Mouse (Mus musculus) mouse embryonic stem cell (cell line): ENCODE results near the gene Wdr24.
"Not testable (repeated sequence)": the region's sequence is repeated elsewhere in the genome, so short reads cannot be mapped to it uniquely, and the experiment has no call there.

Source experiments
- in situ Hi-C, 2 experiments: fragments of 300-500 bp; cut with MboI; formaldehyde crosslinking; loops; 1 replicate in 1 of 2; 3 replicates in 1 of 2; pipeline ENCODE4 v1.14.3; 2019 to 2020; ENCODE audit warnings: low sequenced_read_pairs in 2 of 2, low pct_unique_long_range_greater_than_20kb in 1 of 2, mixed read lengths in 1 of 2; ENCODE audit not compliant: unreplicated experiment in 1 of 2

The Wdr24 gene

DNA sequence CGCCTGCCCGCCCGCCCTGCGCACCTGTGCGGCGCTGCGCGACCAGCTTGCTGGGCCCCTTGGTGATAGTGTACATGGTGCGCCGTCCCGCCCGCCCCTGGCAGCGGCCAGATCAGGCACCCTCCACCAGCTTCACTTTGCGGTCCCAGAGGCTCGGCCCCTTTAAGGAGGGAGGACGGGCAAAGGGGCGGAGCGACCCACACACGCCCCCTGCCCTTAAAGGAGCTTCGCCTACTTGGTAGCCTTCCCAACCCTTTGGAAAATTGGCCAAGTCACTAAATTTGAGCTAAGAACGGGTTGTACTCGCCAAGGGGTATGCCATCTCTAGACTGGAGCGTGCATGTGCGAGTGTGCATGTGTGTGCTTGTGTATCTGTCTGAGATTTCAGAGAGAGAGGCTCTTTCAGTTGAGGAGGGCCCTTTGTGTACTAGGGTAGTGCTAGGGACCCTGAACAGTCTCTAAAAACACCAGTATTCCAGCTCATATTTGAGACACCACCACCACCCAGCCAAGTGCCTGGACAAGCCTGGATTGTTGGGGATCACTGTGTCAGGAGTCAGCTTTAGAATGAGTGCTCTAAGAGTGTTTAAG lies 45.3 kb downstream of the Wdr24 start, which contains the start of gene Mcrip2:
TSS of gene Mcrip2 (minus strand) at position 164 of the 591 bp plus-strand sequence.
- in situ Hi-C loops, result no loop called here

DNA sequence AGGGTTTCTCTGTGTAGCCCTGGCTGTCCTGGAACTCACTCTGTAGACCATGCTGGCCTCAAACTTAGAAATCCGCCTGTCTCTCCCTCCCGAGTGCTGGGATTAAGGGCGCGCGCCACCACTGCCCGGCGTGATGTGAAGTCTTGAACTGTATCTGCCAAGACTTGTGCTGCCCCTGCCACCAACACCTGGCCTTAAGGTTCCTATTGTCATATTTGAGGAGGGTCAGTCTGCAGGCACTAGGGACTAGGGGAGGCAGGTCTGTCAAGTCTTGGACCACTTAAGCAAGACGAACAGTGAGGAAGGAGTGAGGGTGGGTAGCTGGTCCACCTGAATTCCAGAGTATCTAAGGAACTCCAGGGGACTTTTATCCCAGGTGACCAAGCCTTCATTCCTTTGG lies 46.1 kb downstream of the Wdr24 start:
- in situ Hi-C loops, result no loop called here

DNA sequence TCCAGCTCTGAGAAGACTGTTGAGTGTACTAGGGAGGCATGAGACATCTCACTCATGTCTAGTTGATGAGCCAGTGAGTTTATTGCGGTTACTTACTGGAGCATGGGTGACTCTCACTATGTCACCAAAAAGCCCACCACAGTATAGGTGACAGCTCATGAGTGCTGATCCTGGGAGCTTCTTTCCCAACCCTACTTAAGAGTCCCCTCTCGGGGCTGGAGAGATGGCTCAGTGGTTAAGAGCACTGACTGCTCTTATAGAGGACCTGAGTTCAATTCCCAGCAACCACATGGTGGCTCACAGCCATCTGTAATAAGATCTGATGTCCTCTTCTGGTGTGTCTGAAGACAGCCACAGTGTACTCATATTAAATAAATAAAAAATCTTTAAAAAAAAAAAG lies 46.5 kb downstream of the Wdr24 start:
- in situ Hi-C loops, result no loop called here

DNA sequence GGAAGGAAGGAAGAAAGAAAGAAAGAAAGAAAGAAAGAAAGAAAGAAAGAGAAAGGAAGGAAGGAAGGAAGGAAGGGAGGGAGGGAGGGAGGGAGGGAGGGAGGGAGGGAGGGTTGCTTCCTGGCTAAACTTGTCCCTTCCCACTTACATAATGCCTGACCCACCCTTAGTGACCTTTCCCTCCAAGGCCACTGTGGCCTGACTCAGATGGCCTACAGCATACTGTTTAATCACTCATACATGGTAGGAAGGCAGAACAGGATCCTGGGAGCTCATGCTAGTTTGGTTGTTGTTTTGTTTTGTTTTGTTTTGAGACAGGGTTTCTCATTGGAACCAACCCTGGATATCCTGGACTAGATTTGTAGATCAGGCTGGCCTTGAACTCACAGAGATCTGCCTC lies 48.1 kb downstream of the Wdr24 start:
- in situ Hi-C loops, result not testable (repeated sequence)

DNA sequence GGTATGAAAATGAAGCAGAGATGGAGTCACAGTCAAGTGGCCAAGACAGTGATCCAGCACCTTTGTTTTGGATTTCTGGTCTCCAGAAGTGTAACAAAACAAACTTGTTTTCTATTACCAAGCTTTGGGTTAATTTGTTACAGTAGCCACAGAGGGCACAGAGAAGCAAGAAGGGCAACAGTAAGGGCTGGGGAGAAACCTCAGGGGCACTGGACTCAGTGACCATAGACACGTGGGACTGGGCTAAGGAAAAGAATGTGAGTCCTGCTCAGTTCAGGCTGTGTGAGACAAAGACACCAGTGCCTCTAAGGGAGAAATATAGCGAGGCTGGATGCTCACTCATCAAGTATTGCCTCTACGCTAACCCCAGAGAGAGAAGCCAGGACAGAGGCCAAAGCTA lies 49.2 kb downstream of the Wdr24 start:
- in situ Hi-C loops, result no loop called here

DNA sequence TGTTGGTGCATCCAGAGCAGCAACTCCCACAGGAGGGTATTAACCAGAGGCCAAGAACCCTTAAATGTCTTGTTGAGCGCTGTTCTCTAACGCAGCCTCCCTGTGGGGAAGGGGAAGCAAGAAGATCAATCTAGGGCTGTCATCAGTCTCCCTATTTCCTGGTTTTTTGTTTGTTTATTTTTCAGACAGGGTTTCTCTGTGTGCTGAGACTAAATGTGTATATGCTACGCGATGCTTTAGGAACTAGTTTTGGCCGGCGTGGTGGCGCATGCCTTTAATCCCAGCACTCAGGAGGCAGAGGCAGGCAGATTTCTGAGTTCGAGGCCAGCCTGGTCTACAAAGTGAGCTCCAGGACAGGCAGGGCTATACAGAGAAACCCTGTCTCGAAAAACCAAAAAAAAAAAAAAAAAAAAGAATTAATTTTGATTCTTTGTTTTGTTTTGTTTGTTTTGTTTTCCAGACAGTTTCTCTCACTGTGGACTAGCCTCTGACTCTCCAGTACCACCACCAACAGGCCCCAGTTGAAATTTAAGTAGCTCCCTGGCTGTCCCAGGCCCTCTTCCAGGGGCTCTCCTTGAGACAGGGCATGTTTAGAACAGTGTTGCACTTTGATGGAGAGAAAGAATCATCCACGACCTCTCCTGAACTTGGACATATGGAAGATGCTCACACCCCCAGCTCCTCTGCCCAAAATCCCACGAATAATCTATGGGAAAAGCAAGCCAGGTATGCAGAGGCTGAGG lies 50.1 kb downstream of the Wdr24 start:
- in situ Hi-C loops, result no loop called here

DNA sequence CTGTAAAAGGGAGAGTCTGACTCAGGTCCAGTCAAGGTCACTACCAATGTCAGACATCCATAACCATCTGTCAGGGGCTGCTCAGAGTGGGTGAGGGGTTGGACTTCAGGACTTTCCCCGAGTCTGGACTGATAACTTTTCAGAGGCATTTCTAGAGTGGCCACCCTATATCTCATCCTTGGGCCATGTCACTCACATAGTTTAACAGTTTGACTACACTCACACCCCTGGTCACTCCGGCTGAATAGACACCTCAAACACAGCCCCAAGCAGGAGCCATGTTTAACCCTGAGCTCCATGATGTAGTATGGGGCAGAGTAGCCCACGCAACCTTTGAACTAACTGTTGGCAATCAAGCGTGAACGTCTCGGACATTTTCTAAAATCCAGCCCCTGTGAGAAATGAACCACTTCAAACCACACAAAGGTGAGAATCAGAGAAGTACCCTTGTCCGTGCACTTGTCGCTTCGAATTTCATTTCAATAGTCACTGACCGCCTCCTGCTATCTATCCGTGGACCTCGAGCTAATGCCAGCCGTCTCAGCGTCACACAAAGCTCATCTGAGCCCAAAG lies 50.8 kb downstream of the Wdr24 start:
- in situ Hi-C loops, result no loop called here

DNA sequence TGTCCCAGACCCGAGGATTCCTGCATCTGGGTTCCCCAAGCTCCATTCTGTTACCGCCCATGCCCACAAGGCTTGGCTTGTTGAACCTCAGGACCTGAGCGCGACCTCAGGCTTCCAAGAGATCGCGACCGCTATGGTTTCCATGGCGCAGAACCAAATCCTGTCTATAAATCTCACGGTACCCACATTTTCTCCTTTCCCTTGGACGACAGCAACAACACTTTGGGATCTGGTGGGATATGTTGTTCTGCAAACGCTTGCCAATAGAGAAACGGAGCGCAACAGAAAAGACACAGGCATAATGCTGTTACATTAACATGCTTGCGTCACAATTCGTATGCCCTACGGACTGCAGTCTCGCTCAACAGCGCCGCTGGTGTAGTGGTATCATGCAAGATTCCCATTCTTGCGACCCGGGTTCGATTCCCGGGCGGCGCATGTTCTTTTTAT lies 51.3 kb downstream of the Wdr24 start, which contains the start of gene Mettl26:
TSS of gene Mettl26 (plus strand) at position 354 of the 450 bp plus-strand sequence.
- in situ Hi-C loops, result no loop called here

DNA sequence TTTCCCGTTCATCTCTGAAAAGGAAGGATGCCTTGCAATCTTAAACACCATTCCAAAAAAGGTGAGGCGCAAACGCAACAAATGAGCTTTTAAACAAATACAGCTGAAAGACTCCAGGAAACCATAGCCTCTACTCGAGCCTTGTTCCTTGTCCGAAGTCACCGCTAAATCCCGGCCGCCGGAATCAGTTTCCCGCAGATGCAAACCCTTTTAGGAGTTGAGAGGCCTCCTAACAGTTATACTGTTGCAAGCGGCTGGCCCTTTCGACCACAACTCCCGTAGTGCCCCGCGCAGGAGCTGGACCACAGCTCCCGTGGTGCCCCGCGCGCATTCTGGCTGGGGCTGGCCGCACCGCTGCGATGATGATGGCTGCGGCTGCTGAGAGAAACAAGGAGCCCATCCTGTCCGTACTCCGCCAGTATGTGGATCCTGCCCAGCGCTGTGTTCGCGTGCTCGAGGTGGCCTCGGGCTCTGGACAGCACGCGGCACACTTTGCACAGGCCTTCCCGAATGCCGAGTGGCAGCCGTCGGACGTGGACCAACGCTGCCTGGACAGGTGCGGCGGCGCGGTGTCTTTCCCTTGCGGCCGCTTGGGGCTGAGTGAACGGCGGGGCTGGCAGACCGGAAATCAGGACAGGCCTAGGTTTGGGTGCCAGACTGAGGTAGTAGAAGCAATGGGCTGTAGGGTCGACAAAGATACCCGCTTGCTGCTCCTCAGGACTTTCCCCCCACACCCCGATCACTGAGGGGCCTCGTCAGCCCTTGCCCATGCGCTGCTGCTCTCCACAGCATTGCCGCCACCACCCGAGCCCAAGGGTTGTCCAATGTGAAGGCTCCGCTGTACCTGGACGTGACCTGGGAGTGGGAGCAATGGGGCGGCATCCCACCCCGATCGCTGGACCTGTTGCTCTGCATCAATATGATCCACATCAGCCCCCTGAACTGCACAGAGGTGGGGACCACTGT lies 52.0 kb downstream of the Wdr24 start:
- in situ Hi-C loops, result no loop called here

DNA sequence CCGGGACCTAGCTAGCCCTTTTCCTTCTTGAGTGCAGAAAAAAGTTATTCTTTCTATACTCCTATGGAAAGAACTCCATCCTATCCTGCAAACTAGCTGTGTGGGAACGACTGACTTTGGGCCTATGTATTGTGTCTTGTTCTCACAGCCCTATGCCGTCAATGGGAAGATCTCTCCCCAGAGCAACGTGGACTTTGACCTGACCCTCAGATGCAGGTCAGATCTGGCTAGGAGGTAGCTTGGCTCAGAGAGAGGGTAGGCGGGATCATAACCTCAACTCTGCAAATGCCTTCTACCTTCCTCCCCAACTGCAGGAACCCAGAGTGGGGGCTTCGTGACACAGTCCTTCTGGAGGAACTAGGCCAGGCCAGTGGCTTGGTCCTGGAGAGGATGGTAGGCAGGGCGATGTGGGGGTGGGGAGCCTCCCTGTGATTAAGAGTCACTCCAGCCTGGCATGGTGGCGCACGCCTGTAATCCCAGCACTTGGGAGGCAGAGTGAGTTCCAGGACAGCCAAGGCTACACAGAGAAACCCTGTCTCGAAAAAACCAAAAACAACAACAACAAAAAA lies 53.0 kb downstream of the Wdr24 start:
- in situ Hi-C loops, result no loop called here

DNA sequence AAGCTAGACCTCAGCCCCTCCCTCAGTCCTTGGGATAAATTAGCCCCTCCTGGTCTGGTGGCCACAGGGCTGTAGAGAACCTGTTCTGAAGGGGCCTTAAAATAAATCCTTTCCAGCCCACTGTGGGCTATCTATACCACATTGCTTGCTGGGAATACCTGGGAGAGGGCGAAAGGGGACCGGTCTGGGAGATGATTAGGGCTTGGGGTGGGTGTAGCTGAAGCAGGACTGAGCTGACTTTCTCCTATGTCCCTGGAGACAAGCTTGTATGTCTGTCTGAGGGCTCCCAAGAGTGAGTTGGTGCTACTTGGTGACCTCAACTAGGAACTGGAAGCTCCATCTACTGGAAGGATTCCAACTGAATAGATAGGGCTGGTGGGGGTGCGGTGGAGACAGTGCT lies 53.6 kb downstream of the Wdr24 start:
- in situ Hi-C loops, result no loop called here

DNA sequence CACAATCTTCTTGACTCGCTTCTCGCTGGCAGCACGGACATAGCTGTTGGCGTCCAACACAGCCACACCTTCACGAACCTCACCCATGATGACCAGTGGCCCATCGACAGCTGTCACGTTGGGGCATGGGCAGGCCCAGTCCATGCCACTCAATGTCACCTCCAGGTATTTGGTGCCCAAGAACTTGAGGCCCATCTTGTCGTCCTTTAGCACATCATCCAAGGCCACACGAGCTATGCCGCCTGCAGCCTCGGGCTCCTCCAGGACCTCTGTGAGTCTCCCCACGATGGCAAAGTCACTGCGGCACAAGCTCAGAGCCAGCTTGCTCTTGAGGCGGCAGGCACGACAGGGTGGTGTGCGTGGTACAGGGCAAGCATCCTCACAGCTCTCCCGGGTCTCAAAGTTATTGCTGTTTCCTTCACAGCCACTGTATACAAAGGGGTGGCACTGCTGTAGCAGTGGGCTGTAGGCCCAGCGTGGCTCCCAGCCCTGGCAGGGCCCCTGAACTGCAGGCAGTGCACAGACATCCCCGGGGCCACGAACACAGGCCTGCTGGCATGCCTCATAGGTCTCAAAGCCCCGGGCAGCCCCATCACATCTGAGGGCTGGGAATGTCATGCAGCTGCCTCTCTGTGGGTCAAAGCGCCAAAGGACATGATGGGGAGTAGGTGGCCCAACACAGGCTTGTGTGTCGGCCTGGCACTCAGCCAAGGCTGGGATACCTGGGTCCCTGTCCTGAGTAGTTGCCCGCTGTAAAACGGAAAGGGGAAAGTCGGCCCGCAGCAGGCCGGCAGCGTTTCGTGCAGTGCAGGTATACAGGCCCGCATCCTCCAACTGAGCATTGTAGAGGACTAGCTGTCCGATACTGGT lies 54.5 kb downstream of the Wdr24 start:
- in situ Hi-C loops, result no loop called here
